Mouse (Mus musculus) CH12.LX (cell line): ENCODE data around the gene Hprt.

Experiments used
- CTCF ChIP-seq, 2 experiments: IDR thresholded peaks in 1 of 2; conservative IDR thresholded peaks in 1 of 2; 2 replicates each; pipeline ENCODE4 v1.5.1; 2011 to 2012; ENCODE audit warnings: low read depth in 2 of 2, low read length in 2 of 2, improper control_type of control experiment in 1 of 2, inconsistent platforms in 1 of 2, mild to moderate bottlenecking in 1 of 2, moderate library complexity in 1 of 2
- MAX ChIP-seq: IDR thresholded peaks from 2 replicates; pipeline ENCODE4 v1.6.1; 2011; ENCODE audit warnings: low read length, improper control_type of control experiment
- MXI1 ChIP-seq: IDR thresholded peaks from 2 replicates; pipeline ENCODE4 v1.6.1; 2011; ENCODE audit warnings: mild to moderate bottlenecking, low read depth, low read length, improper control_type of control experiment
- MYC ChIP-seq: IDR thresholded peaks from 2 replicates; pipeline ENCODE4 v1.6.1; 2011; ENCODE audit warnings: low read depth, mild to moderate bottlenecking, improper control_type of control experiment, low read length
- PAX5 ChIP-seq: IDR thresholded peaks from 2 replicates; pipeline ENCODE4 v1.6.1; 2012; ENCODE audit warnings: low read length, inconsistent platforms, mixed read lengths
- POLR2A ChIP-seq: IDR thresholded peaks from 2 replicates; pipeline ENCODE4 v1.6.1; 2011; ENCODE audit warnings: low read depth, mild to moderate bottlenecking, improper control_type of control experiment, low read length
- TCF12 ChIP-seq: IDR thresholded peaks from 2 replicates; pipeline ENCODE4 v1.6.1; 2014; ENCODE audit warnings: low read depth, mild to moderate bottlenecking, inconsistent platforms, low read length, improper control_type of control experiment
- USF1 ChIP-seq: IDR thresholded peaks from 2 replicates; pipeline ENCODE4 v1.6.1; 2014; ENCODE audit warnings: low read depth, mild to moderate bottlenecking, inconsistent platforms, low read length, improper control_type of control experiment

- TF ChIP-seq USF1 (no peak), PAX5 (no peak), POLR2A (peak; percentile 59; the same call in 1 of the 2 replicates), MXI1 (no peak), MAX (no peak), TCF12 (no peak), CTCF (conservative IDR thresholded peaks at IDR 0.05 in 1 of 2, IDR thresholded peaks at IDR 0.05 in 1 of 2; ENCODE audit: low read depth in 2 of 2, low read length in 2 of 2) (no peak), MYC (no peak)
Measured at GRCm38 (mm10) chrX:53057054-53057759, 69.3 kb downstream of the Hprt start.
